Mouse (Mus musculus) megakaryocyte-erythroid progenitor cell, adult 5-6 weeks (primary cell): Measurements from ENCODE around the gene Glyctk. TPM values are rescaled to one million over a fixed set of nuclear protein-coding genes. Genes with fewer than 3 reads are reported as not detected.
A peak's percentile ranks its signal among the peaks of the same experiment; 100 is the strongest.
"Not testable (repeated sequence)": the region's sequence is repeated elsewhere in the genome, so short reads cannot be mapped to it uniquely, and the experiment has no call there.

Experiments
- ATAC-seq: replicated peaks from 2 replicates; pipeline ENCODE4 v1.8.0; 2016; ENCODE audit warnings: mild to moderate bottlenecking, inconsistent platforms; ENCODE audit not compliant: severe bottlenecking, poor library complexity, low FRiP score, low TSS enrichment
- total RNA-seq, 2 experiments: library from RNA; stranded (forward) in 1 of 2; stranded (reverse) in 1 of 2; fragments of 200-1000, 215-1000 nt in 1 of 2; fragments of >200 nt in 1 of 2; fragmentation: Nextera tagmentation in 1 of 2; gene quantifications; 2 replicates each; pipeline ENCODE4 v1.2.3; 2014 to 2017

Gene Glyctk
- total RNA-seq, 2 experiments from 2014 or later: 0.90 to 1.5 TPM

DNA sequence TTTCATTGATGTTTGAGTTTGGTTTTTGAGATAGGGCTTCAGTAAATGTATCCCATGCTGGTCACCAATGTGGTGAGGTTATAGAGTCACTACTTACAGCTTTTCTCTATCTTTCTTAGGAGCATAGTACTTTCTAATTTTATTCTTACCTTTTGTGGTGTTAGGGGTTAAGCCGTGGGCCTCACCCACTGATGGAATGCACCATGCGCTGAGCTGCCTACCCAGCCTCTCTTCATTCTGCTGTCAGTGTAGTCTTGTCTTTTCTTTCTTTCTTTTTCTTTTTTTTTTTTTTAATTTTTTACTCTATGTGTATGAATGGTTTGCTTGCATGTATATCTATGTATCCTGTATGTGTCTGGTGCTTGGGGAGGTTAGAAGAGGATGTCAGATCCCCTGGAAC lies 21.5 kb upstream of the Glyctk start:
- no peak for ATAC-seq

DNA sequence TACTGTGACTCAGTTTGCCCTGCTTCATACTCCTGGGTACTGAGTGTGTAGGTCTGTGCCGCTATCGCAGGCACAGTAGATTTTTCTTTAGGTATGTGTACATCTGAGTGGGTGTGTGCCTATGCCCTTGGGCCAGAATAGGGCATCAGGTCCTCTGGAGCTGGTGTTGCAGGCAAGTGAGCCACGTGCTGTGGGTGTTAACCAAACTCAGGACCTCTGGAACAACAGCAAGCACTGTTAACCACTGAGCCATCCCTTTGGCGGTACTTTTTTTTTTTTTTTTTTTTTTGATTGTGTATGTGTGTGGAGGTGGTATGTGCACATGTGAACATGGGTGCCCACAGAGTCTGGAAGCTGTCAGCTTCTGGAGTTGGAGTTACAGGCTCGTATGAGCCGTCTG lies 19.9 kb upstream of the Glyctk start:
- no peak for ATAC-seq

DNA sequence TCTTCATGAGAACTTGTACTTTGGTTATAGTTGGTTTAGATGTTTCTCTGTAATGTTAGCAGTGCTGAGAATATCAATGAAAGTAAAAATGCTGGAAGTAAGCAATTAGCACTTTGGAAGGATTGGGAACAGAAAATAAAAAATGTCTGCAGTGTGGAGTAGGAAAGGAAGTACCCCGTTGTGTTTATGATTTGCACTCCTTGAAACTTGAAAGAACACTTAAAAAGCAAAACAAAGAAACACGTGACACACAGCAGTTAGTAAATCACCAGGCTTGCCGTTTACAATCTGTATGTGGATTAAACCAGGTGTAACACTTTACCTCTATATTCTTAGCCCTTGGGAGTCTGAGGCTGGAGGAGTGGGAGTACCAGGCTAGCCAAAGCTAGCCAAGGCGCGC lies 18.8 kb upstream of the Glyctk start:
- no peak for ATAC-seq

DNA sequence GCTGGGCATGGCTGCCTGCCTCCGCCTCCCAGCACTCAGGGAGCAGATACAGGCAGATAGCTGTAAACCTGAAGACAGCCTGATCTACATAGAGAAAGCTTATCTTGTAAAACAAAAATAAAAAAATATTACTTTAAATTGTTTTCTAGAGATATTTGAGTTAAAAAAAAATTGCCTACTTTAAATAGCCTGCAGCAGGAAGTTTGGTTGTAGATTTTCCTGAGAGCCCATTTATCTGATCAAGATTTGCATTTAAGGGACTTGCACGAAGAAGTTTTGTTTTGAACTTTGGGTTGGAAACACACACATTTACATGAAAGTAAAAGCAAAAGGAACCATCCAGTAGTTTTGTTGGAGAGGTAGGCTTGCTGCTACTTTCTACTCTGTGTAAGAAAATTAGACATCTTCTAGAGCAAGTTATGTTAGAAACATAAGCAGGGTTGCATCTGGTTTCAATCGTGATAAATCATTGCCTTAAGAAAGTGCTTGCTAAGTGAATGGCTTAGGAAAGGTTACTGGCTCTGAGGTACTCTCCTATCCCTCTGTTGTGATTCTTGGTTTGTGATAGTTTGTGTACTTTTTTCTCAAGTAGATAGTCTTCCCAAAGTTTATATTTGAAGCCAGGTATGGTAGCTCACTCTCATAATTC lies 17.7 kb upstream of the Glyctk start:
- no peak for ATAC-seq

DNA sequence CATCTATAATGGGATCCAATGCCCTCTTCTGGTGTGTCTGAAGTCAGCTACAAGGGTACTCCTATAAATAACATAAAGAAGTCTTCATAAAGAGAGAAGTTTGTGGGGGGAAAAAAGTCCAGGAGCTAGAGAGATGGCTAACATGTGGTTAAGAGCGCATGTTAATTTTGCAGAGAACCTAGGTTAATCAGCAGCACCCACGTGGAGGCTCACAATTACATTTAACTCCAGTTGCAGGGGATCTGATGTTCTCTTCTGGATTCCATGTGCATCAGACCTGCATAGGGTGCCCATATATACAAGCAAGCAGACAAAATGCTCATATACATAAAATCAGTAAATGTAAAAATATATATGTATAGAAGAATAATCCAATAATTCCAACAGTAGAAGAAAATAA lies 15.4 kb upstream of the Glyctk start:
- ATAC-seq: no peak

DNA sequence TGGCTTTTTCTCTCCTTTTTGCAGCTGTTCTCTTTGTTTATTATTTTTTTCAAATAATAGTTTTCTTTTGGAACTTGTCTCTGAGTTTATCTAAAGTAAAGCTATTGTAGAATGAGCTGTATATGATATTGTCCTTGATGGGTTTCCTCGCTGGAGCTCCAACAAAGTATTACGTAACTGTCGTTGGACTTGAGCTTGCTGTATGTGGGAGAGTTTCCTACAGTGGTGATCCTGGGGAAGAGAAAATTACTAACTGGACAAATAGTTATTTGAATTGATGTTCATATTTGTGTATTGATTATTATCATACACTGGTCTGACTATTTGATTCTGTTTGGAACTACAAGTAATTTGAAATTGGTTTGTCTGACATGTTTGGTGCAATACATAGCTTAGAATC lies 14.6 kb upstream of the Glyctk start:
- ATAC-seq: no peak

DNA sequence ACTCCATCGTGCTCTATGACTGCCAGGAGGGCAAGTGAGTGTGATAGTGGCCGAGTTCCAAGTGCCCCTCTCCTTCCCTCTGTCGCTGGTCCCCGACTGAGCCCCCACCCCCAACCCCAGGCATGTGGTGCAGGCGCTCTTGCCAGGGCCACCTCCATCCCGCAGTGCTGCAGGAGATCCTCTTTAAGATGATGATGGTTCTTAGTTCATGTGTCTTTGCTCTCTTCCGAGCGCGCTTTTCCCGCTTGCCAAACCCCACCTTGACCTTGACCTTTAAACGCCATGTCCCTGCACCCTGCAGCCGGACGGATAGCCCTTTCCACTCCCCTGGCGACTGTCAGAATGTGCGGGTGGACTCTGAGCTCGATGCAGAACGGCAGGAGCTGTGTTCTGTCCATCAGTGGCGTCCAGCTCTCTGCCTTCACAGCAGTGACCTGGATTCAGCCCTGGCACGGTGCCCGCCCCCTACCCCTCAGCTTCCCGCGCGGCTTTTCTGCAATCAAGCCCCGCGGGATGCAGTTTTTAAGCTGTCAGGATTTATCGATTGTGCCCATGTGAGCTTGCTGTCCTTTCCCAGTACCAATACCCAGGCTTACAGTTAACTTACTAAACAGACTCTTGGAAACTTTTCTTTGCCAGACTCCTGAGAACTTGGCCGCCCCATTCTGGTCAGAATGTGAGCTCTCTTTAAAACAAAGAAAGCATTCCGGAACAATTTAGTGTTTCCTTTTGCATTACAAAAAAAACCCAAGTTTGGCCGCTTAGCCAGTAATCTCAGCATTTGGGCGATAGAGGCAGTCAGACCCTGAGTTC lies 13.6 kb upstream of the Glyctk start:
- peak; percentile 29 for ATAC-seq

DNA sequence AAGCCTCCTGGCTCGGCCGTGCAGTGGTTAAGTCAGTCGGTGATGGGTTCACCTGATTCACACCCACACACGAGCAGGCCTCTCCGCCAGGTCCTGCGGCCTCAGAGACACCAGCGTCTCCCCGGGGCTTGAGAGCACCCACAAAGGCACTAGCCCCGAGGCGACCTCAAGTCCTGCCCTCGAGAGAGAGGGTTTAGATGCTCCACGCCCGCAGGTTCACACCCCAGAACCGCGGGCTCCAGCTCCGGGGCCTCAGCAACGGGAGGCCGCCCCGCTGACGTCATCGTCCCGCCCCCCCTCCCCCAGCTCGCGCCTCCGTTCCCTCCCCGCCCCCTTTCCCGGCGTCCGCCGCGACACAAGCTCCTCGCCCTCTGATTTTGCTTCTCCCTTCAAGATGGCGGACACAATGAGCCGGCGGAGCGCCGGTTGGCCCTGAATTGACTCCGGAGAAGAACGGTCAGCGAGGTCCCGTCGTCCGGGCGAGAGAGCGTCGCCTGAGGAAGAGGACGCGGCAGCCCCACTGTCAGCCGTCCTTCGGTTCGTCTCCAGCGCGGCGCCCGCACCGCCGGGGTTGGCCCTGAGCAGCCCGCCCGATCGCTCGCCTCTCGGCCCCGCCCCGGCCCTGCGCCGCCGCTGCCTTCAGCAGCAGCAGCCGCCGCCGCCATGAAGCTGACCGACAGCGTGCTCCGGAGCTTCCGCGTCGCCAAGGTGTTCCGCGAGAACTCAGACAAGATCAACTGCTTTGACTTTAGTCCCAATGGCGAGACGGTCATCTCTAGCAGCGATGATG lies 12.8 kb upstream of the Glyctk start, which contains the start of gene Wdr82:
Wdr82 (plus strand) TSS at position 373 of the 790 bp plus-strand sequence.
- ATAC-seq: peak; percentile 71

DNA sequence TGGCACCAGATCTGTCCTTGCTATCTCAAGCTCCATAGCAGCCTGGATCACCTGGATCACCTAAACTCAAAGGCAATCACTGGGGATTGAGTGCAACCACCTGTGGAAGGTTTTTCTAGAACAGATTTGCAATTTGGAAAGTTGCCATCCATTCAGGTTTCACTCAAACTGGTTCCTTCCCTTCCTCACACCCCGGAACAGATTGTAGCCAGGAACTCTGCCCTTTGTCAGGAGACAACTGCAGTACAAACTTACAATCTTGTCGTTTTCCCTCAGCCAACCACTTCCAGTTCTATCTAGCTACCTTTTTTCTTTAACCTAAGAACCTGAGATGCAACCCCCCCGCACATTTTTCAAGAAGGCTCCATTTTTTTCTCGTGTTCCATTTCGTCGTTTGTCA lies 12.0 kb upstream of the Glyctk start:
- ATAC-seq: no peak

DNA sequence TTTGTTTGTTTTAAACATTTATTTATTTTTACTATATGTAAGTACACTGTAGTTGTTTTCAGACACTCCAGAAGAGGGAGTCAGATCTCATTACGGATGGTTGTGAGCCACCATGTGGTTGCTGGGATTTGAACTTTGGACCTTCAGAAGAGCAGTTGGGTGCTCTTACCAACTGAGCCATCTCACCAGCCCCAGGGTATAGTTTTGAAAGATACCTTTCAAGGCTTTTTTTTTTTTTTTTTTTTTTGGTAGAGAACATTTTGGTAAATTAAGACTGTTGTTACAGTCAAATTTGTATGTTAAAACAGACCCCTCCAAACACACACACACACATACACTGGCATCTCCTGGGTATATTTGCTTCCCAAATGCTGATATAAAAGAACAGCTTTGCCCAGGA lies 11.1 kb upstream of the Glyctk start:
- ATAC-seq: not testable (repeated sequence)

DNA sequence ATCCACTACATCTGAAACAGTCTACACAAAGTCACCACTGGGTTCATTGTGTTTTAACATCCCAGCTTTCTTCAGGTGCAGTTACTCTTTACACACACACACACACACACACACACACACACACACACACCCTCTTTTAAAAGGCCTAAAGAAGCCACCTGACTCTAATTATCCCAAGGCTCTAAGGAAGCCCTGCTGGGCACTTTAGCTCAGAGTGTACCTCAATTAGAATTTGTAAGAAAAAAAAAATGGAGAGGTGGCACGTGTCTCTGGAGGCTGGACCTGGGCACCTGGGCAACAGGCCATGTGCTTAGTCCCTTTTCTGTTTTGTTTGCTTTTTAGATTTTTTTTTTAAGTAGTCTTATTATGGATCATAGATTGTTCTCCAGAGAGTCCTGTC lies 9.8 kb upstream of the Glyctk start:
- no peak for ATAC-seq

DNA sequence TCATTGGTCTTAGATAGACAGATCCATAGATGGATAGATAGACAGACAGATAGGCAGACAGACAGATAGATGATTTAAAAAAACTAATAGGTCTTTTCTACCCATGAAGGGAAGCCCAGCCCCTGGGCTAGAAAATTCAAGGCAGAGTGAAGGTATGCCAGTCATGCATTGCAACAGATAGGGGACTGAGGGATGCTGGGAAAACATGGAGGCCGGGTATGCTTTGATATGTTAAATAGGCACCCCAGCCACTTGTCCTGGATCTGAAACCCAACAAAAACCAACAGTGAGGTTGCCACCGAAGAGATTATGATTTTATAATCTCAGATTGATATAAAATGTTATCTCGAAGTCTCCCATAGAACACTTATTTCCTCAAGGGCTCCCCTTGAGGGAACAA lies 9.3 kb upstream of the Glyctk start:
- no peak for ATAC-seq

DNA sequence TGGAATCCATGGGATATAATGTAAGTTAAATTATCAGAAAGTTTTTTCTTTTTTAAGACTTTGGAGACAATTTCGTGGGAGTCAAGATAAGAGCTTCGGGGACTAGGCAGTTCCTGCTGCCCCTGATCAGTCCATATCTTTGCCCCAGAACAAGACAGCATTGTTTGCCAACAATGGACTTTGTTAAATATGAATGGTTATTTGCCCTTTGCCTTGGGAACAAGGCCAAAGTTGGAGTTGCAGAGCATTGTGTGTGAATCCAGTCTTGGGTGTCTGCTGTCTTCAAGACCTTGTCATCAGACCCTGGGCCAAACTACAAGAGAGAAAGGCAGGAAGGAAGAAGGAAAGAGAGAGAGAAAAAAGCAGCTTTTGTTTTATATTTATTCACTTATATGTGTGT lies 8.8 kb upstream of the Glyctk start:
- no peak for ATAC-seq

DNA sequence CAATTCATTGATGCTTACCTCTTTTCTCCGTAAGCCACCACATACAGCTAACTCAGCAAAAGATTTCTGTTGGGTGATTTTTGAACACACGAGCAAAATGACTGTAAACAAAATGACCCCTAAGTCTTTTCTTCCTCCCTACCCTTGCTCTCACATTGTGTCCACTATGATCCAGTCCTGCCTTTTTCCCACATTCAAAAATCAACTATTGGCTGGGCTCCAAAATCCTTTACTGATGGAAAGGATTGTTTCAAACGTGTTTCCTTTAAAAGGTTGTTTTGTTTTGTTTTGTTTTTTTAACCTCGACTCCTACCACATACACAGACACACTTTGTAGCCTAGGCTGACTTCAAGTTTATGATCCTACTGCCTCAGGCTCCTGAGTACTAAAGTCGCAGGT lies 2.5 kb upstream of the Glyctk start:
- no peak; the same call in 1 of the 2 replicates for ATAC-seq

DNA sequence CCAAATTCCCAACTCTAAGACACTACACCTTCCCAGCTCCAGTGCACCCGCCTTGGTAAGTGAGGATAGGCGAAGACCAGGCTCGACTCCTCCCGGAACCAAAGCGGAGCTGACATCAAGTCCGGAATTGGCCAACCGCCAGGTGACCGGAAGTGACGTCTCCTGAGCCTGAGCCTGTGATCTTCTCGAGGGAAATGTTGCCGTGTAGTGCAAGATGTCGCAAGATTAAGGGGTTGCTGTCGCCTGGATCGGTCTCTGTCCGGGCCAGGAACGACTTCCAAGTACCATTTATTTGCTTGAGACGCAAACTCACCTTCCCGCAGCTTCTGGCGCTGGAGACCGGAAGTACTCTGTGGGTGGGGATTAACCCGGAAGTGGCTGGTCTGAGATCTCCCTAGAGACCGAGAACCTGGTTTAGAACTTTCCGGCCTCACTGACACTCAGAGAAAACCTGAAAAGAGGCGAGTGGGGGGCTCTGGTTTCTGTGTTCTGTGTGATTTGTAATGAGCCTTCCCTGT lies 1.9 kb upstream of the Glyctk start:
- ATAC-seq: peak; percentile 69

DNA sequence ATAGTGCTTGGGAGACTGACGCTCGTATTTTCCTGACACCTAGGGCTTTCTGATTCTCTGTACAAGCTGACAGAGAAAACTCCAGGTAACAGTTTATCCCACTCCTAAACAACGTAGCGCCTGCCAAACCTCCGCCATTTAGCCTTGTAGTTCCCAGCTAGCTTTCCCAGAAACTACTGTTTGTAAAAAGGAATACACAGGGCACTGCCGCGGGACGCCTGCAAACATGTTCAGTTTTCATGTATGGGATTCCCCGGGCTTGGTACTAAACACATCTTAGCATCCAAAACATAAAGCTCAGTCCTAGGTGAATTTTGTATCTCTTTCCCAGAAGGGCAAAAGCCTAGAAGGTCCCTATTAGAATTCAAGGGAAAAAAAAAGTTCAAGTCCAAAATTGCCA lies 1.3 kb upstream of the Glyctk start:
- no peak for ATAC-seq

DNA sequence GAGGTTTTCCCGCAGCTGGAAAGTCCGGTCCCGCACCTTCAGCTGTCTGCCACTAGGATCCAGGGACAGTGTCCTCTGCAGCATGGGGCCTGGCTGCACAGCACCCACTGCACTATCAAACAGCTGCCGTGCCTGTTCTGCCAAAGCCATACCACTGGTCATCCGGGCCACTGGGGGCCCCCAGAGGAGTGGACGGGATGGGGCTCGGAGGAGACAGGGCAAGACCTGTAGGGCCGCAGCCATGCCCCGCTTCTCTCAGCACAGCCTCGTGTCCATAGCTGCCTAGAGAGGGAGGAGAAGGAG lies 364 bp downstream of the Glyctk start:
- ATAC-seq: no peak

DNA sequence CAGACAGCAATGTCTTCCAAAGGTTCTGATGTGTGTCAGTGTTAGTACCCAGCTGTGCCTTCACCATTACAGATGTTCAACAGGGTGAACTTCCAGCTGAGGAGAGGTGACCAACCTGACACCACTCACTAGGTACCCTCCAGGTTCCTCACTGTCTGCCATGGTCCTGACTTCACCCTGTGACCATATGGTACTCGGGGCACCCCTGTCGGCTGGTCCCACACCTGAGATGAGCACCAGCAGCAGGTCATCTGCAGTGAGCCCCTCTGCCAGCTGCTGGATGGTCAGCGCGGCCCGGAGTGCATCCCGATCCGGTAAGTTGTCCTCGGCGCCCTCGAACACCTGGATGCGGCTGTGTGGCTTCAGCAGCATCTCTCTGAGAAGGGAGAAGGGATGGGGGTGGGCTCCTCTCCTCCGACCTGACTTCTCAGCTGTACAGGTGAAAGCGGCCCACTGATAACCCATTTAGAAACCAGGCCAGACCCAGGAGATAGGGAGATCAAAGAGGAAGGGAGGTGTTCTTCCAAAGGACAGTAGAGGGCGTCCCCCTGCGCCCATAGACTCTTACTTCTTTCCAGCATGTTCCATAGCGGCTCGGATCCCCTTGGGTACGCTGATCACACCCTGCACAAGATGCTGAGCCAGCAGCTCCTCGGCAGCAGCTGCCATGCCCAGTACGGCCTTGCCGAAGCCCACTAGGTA lies 866 bp downstream of the Glyctk start:
- no peak for ATAC-seq

DNA sequence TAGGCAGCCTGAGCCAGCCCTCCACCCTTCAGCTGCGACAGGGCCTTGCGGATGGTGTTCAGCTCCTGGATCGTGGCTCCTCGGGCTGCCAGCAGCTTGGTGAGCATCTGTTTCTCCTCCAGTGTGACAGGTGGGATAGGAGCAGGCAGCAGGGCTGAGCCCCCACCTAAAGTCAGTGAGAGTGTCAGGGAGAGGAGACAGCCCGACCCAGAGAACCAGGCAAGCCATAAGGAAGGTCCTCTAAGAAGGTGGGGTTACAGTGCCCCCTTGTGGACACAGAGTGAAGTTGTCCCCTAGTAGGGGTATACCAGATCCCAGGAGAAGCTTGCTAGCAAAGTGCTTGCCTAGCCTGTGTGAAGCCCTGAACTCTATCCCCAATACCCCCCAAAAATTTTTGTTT lies 1.5 kb downstream of the Glyctk start:
- peak; percentile 40; the same call in 1 of the 2 replicates for ATAC-seq

DNA sequence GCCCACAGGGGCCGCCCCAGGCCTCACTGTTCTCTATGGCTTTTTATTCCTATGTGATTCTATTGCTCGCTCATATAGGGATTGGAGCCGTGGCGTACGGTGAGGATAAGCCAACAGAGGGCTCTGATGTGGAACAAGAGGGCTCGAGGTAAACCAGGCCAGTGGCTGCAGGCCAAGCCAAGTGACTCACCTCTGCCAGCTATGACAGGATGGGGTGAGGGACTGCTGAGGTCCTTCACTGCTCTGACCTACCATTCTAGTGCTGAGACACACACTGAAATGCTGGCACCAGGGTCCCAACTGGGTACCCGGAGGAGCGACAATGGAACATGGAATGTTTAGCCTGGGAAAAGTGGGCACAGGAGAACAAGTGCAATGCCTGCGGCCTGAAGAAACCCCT lies 3.8 kb downstream of the Glyctk start:
- no peak for ATAC-seq
